Mouse (Mus musculus): ENCODE data around the gene Gm20517.

DNA sequence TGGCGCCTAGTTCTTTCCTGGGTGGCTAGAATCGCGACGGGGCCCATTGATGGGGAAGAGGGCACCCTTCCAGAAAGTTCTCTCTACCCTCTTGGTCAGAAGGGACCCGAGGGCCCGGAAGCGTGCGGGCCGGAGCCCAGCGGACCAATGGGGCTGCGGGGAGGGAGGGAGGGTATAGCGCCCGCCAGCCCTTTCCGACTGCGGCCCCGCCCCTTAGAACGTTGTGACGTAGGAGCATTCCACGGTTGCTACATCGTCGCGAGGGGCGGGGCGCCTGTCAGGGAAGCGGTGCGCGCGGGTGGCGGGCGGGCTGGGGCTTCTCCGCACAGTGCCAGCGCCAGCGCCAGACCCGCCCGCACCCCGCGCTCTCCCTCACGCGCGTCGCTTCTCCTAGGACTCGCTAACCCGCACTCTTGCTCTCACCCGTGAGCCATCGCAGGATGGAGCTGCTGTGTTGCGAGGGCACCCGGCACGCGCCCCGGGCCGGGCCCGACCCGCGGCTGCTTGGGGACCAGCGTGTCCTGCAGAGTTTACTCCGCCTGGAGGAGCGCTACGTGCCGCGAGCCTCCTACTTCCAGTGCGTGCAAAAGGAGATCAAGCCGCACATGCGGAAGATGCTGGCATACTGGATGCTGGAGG lies 18.1 kb upstream of the Gm20517 start:
- TF ChIP-seq CTCF (conservative IDR thresholded peaks at IDR 0.05; ENCODE audit: insufficient read depth, insufficient read length, low read depth, low read length), result no peak
- peak; percentile 16 for TF ChIP-seq POLR2A (IDR thresholded peaks at IDR 0.05; ENCODE audit: low read depth, low read length)
